27 mouse cellular contexts compared by ENCODE assay signal in the genomic region with DNA sequence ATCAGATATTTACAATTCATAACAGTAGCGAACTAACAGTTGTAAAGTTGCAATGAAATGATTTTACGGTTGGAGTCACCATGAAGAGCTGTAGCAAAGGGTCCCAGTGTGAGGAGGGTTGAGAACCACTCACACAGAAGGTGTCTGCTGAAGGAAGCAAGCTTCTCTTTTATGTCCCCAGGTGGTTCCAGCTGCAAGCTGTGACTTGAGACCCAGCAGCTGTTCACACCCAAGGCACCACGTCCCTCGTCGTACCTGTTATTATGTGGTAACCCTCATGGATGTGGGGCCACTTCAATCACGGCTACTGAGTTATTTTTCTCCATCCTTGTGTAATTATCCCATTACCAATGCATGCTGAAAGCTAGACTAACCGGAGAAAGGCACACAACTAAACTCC.
DNase-seq lines count a peak whose midpoint lies in the region; ATAC-seq and TF ChIP-seq lines count a peak whose summit lies in the region.
"Had no signal": no experiment of that assay in that cellular context is flagged by ENCODE, and none has a peak within 500 bp of the region (broad histone marks: within the 10 kb centered on the region; RNA-seq: fewer than 3 reads in every experiment).

No protein-coding gene starts in this region.

- TF ChIP-seq RAD21 in CH12.LX (IDR thresholded peaks at IDR 0.05; ENCODE audit: low read depth, low read length), result no peak

- no peak for ATAC-seq in forebrain, embryonic 12.5 days (ENCODE audit: low FRiP score)
- ATAC-seq in forebrain, postnatal 0 days, result no peak
- ATAC-seq: forebrain, embryonic 15.5 days had no signal

- DNase-seq in A20 (ENCODE audit: low read depth, low spot score), result peak; percentile 29
- DNase-seq in CH12.LX (ENCODE audit: extremely low read depth), result peak; percentile 19
- peak; percentile 35 for DNase-seq in naive thymus-derived CD4-positive, alpha-beta T cell, adult 2 months (ENCODE audit: low read depth)
- DNase-seq in thymus, postnatal 14 days, result peak; percentile 72
- DNase-seq in forebrain, postnatal 0 days, result no peak
- DNase-seq in adrenal gland, adult (ENCODE audit: inconsistent age in 2 of 2, low spot score in 1 of 2), result no peak
- DNase-seq: adrenal gland, adult 8-10 months; cerebellum, adult 2 months; cerebellum, postnatal 14 days; heart, postnatal 10 days; kidney, adult 2 months; kidney, postnatal 10 days; layer of hippocampus, postnatal 36 days; liver; lung, adult 2 months; lung, postnatal 10 days; midbrain, embryonic 14.5 days; right cerebral cortex, adult 18-20 months had no signal

- no peak for TF ChIP-seq POLR2A in CH12.LX (IDR thresholded peaks at IDR 0.05; ENCODE audit: low read depth, low read length)

- H3K79me2 ChIP-seq in CH12.LX (replicated peaks; ENCODE audit: control insufficient read depth, extremely low read depth, insufficient read depth, poor library complexity, severe bottlenecking), result no peaks in the 10 kb centered on the region; the same call in 1 of the 2 replicates

- H3K27me3 ChIP-seq in CH12.LX (replicated peaks), result no peaks in the 10 kb centered on the region
- H3K27me3 ChIP-seq in forebrain, embryonic 12.5 days, result no peaks in the 10 kb centered on the region
- no peaks in the 10 kb centered on the region for H3K27me3 ChIP-seq in forebrain, postnatal 0 days (ENCODE audit: insufficient read depth, low read length)
- H3K27me3 ChIP-seq: forebrain, embryonic 15.5 days; heart, embryonic 13.5 days; hindbrain, embryonic 15.5 days; intestine, embryonic 15.5 days; stomach, embryonic 15.5 days had no signal

- no peaks in the 10 kb centered on the region for H3K9me3 ChIP-seq in CH12.LX (replicated peaks; ENCODE audit: low read length)
- no peaks in the 10 kb centered on the region for H3K9me3 ChIP-seq in forebrain, embryonic 12.5 days
- H3K9me3 ChIP-seq in forebrain, postnatal 0 days (ENCODE audit: low read length), result no peaks in the 10 kb centered on the region
- H3K9me3 ChIP-seq: forebrain, embryonic 15.5 days; heart, embryonic 13.5 days; hindbrain, embryonic 10.5 days; hindbrain, embryonic 15.5 days; intestine, embryonic 15.5 days; stomach, embryonic 15.5 days had no signal

- H3K4me3 ChIP-seq in CH12.LX (replicated peaks in 1 of 3; ENCODE audit: low read depth in 2 of 3, low read length in 2 of 3, poor library complexity in 1 of 3), result no peak overlapping the region
- no peak overlapping the region for H3K4me3 ChIP-seq in forebrain, embryonic 12.5 days (replicated peaks)
- H3K4me3 ChIP-seq in forebrain, postnatal 0 days (ENCODE audit: low read depth, low read length), result no peak overlapping the region
- H3K4me3 ChIP-seq: forebrain, embryonic 15.5 days; heart, embryonic 13.5 days; hindbrain, embryonic 10.5 days; hindbrain, embryonic 15.5 days; intestine, embryonic 15.5 days; stomach, embryonic 15.5 days had no signal

- dilution Hi-C loops in CH12.LX (cut with MboI; ENCODE audit: extremely low pct_ligation_motif_present, extremely low pct_unique_long_range_greater_than_20kb, low sequenced_read_pairs), result no loop called here

- no peak for TF ChIP-seq EP300 in CH12.LX (IDR thresholded peaks at IDR 0.05; ENCODE audit: low read length)

- no peak overlapping the region for H3K4me2 ChIP-seq in CH12.LX (ENCODE audit: insufficient read depth, low read depth, poor library complexity, severe bottlenecking)
- H3K4me2 ChIP-seq in forebrain, embryonic 12.5 days, result no peak overlapping the region
- no peak overlapping the region for H3K4me2 ChIP-seq in forebrain, postnatal 0 days (ENCODE audit: low read depth)
- H3K4me2 ChIP-seq: forebrain, embryonic 15.5 days; heart, embryonic 13.5 days; hindbrain, embryonic 15.5 days; intestine, embryonic 15.5 days; stomach, embryonic 15.5 days had no signal

- peaks cover 0 to 11% of the 10 kb centered on the region in 2 experiments for H3K36me3 ChIP-seq in CH12.LX (replicated peaks in 1 of 2; ENCODE audit: control insufficient read depth in 1 of 2, insufficient read depth in 1 of 2, low read length in 1 of 2)
- no peaks in the 10 kb centered on the region for H3K36me3 ChIP-seq in forebrain, embryonic 12.5 days (replicated peaks)
- no peaks in the 10 kb centered on the region for H3K36me3 ChIP-seq in forebrain, postnatal 0 days (ENCODE audit: insufficient read depth)
- H3K36me3 ChIP-seq: forebrain, embryonic 15.5 days; heart, embryonic 13.5 days; hindbrain, embryonic 10.5 days; hindbrain, embryonic 15.5 days; intestine, embryonic 15.5 days; stomach, embryonic 15.5 days had no signal

- no peak overlapping the region for H3K27ac ChIP-seq in CH12.LX (ENCODE audit: insufficient read depth, low read depth)
- no peak overlapping the region for H3K27ac ChIP-seq in forebrain, embryonic 12.5 days
- no peak overlapping the region for H3K27ac ChIP-seq in forebrain, postnatal 0 days (ENCODE audit: low read depth, low read length)
- H3K27ac ChIP-seq: forebrain, embryonic 15.5 days; heart, embryonic 13.5 days; hindbrain, embryonic 10.5 days; hindbrain, embryonic 15.5 days; intestine, embryonic 15.5 days; liver, embryonic 14.5 days; macrophage; stomach, embryonic 15.5 days had no signal

- H3K9ac ChIP-seq in CH12.LX (ENCODE audit: insufficient read depth, low read depth), result no peak overlapping the region
- no peak overlapping the region for H3K9ac ChIP-seq in forebrain, embryonic 12.5 days
- H3K9ac ChIP-seq in forebrain, postnatal 0 days, result no peak overlapping the region
- H3K9ac ChIP-seq: forebrain, embryonic 15.5 days; heart, embryonic 13.5 days; hindbrain, embryonic 15.5 days; intestine, embryonic 15.5 days; liver, embryonic 14.5 days; stomach, embryonic 15.5 days had no signal

- peaks cover 24 to 47% of the 10 kb centered on the region in 2 experiments for H3K4me1 ChIP-seq in CH12.LX (ENCODE audit: control insufficient read depth in 1 of 2, insufficient read depth in 2 of 2)
- no peaks in the 10 kb centered on the region for H3K4me1 ChIP-seq in forebrain, embryonic 12.5 days
- H3K4me1 ChIP-seq in forebrain, postnatal 0 days (ENCODE audit: insufficient read depth), result peaks cover 3% of the 10 kb centered on the region
- H3K4me1 ChIP-seq: hindbrain, embryonic 10.5 days; hindbrain, embryonic 15.5 days; stomach, embryonic 15.5 days had no signal

- WGBS in forebrain, embryonic 12.5 days, result 76% methylated on average over 7 of the region's 7 CpGs
- WGBS in forebrain, postnatal 0 days, result 78% methylated on average over 7 of the region's 7 CpGs

- TF ChIP-seq CTCF in CH12.LX (conservative IDR thresholded peaks at IDR 0.05 in 1 of 2, IDR thresholded peaks at IDR 0.05 in 1 of 2; ENCODE audit: low read depth in 2 of 2, low read length in 2 of 2), result no peak
- no peak for TF ChIP-seq CTCF in forebrain, postnatal 0 days (IDR thresholded peaks at IDR 0.05; ENCODE audit: low read depth)

- in situ Hi-C loops in CH12.LX (cut with MboI; ENCODE audit: low pct_ligation_motif_present, low pct_unique_long_range_greater_than_20kb, low sequenced_read_pairs), result no loop called here

TF ChIP-seq in CH12.LX, 34 proteins besides CTCF, POLR2A, EP300 and RAD21:
- TF ChIP-seq MAZ (IDR thresholded peaks at IDR 0.05; ENCODE audit: low read depth, low read length) (no peak), BHLHE40 (IDR thresholded peaks at IDR 0.05; ENCODE audit: low read depth, low read length) (no peak), RCOR1 (conservative IDR thresholded peaks at IDR 0.05; ENCODE audit: low read depth, low read length) (no peak), MYC (IDR thresholded peaks at IDR 0.05; ENCODE audit: low read depth, low read length) (no peak), CHD2 (IDR thresholded peaks at IDR 0.05; ENCODE audit: low read length) (no peak), GABPA (IDR thresholded peaks at IDR 0.05; ENCODE audit: insufficient replicate concordance, low read depth, low read length) (no peak), JUND (conservative IDR thresholded peaks at IDR 0.05; ENCODE audit: low read depth, low read length) (no peak), ZNF384 (IDR thresholded peaks at IDR 0.05; ENCODE audit: low read depth, low read length) (no peak), POLR2AphosphoS2 (IDR thresholded peaks at IDR 0.05; ENCODE audit: low read depth, low read length) (no peak), ETS1 (conservative IDR thresholded peaks at IDR 0.05; ENCODE audit: low read depth, low read length) (no peak), ZKSCAN1 (IDR thresholded peaks at IDR 0.05; ENCODE audit: borderline replicate concordance, low read depth, low read length) (no peak)

Comparison
In these comparisons a context has a peak if more than half of its experiments do, and no peak if none do; other contexts are left out.
1. DNase-seq: peak in A20 (single experiment), CH12.LX (single experiment), naive thymus-derived CD4-positive, alpha-beta T cell, adult 2 months (single experiment) and thymus, postnatal 14 days (single experiment); none in forebrain, postnatal 0 days (single experiment) and adrenal gland, adult (0 of 2).